Mouse (Mus musculus) left cerebral cortex, adult 8-10 months (tissue): ENCODE results near the gene Pde6c. TPM values are rescaled to one million over a fixed set of nuclear protein-coding genes. Genes with fewer than 3 reads are reported as not detected.

Source experiments
- DNase-seq, 2 experiments: peaks; one replicate each; pipeline ENCODE4 v3.0.0; 2022; ENCODE audit warnings: low spot score in 2 of 2
- total RNA-seq, 4 experiments: library from RNA; stranded (reverse); gene quantifications; 2 replicates each; pipeline ENCODE4 v1.2.4; 2022

Pde6c gene
- total RNA-seq, 4 experiments from 2014 or later = 0.16 to 0.37 (median 0.17) TPM; not detected in 1

DNA sequence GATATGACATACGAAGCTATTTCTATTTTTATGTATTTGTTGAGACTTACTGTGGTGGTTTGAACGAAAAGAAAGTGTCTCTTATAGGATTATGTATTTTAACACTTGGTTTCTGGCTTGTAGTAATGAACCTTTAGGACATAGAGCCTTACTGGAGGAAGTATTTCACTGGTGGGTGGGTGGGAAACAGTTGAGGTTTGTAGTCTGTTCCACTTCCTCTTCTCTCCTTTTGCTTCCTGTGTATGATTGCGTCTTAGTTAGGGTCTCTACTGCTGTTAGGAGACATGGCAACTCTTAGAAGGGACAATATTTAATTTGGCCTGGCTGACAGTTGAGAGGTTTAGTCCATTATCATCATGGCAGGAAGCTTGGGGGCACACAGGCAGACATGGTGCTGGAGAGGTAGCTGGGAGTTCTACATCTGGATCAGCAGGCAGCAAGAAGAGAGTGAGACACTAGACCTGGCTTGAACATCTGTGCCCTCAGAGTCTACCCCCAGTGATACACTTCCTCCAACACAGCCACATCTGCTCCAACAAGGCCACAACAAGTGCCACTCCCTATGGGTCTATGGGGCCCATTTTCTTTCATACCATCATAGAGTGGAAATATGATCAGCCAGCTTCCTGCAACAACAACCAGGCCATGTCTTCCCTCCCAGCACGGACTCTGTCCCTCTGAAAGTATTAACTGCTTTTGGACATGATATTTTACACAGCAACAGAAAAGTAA lies 11.1 kb downstream of the Pde6c start:
- DNase-seq = no peak

DNA sequence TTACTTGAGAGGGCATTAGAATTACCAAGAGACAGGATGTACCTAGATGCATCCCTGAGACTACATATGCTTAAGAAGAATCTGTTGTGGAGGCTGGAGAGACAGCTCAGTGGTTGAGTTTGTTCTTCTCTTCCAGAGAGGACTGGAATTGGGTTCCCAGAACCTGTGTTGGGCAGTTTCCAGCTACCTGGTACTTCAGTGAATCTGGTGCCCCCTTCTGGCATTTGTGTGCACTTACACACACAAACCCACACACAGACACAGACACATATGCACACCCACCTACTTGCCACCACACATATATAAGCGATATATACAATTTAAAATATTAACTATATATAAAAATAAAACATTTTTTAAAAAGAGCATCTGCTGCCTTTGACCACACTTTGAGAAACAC lies 23.7 kb downstream of the Pde6c start:
- no peak for DNase-seq

DNA sequence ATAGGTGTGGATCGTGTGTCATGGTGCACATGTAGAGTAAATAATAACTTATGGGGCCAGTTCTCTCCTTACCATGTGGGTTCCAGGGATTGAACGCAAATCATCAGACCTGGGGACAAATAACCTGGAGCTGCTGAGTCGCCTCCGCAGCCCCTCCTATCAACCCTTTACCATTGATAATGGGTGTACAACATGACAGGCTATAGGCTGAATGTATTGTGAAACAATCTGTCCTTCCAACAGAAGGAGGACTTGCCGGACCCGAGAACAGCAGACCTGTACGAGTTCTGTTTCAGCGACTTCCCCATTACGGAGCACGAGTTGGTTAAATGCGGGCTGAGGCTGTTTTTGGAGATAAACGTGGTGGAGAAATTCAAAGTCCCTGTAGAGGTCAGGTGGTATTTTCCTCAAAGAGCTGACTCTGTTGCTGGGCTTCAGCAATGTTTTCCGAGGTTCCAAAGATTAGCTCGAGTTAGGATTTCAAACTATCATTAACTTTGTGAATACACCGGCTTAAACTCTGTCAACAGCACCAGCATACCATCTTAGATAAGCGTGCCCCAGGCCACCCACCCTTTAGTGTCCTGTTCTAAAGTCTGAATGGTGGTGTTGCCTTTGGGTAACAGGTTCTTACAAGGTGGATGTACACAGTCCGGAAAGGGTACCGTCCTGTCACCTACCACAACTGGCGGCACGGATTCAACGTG lies 29.2 kb downstream of the Pde6c start:
- DNase-seq = no peak

DNA sequence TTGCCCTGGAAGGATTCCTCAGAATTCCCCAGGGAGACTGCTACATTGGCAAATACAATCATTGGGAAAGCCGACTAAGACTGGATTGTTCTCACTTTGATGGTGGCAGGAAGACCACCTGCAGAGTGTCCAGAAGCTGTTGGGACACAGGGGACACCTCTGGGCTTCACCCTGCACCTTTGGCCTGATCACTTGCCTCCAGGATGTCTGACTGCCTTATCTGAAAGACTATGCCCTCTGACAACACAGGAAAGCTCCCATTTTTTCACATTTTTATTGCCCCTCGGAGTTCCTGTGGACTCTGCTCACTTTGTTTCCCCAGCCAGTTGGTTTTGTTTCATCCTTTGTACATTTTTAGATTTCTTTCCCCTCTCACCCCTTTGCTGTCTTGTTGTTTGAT lies 32.1 kb downstream of the Pde6c start:
- DNase-seq = no peak

DNA sequence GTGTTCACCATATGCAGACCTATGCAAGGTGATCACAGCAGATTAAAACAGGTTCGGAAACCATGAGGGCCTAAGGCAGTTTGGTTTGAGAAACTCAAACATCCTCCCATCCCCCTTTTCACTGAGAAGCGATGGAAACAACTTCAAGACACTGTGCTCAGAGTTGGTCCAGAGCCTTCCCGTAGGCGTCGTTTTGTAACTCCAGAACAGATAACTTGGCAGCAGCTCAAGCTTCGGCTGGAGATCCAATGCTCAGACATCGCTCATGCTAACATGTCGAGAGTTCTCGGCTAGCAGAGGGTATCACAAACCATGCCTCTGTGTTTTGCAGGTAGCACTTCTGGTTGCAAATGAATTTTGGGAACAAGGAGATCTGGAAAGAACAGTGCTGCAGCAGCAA lies 47.1 kb downstream of the Pde6c start:
- no peak for DNase-seq

DNA sequence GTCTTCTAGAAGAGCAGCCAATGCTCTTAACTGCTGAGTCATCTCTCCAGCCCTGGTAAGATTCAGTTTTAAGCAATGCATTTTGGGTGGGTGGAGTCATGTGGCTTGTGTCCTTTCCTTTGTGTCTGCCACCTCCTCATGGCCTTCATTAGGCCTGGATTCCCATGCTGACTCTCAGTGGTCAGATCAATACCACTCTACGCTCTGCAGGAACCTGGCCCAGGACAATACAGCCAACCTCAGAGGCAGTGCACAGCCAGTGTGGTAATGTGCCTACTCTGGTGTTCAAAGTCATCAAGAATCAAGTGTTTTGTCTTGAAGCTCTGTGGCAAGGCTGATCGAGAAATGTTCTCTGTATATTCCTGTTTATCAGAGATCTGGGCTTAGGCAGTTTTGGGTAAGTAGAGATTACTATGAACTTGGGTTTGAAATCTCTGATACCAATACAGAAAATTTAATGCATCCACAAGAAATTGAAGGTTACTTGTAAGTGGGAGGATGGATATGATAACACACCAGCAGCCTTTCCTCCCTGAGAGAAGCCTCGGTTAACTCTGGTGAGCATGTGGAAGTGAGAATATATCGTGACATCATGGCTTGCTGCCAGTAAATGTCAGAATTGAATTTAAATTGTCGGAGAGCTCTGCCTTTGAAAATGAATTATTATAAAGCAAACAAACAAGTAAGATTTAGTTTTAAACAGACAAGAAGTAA lies 54.2 kb downstream of the Pde6c start:
- no peak for DNase-seq

DNA sequence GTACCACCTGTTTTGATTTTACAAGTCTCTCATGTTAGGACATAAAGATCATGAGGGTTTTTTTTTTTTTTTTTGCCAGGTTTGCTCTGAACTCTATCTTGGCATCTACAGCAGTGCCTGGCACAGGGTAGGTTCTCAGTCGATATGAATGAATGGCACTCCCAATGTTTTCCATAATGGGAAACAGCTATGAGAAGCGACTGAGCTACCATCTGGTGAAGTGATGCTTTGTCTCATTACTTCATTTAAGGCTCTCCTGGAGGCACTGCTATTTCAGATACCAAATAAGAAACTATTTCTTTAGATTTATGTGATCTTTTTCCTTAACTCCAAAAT lies 54.7 kb downstream of the Pde6c start:
- no peak for DNase-seq

DNA sequence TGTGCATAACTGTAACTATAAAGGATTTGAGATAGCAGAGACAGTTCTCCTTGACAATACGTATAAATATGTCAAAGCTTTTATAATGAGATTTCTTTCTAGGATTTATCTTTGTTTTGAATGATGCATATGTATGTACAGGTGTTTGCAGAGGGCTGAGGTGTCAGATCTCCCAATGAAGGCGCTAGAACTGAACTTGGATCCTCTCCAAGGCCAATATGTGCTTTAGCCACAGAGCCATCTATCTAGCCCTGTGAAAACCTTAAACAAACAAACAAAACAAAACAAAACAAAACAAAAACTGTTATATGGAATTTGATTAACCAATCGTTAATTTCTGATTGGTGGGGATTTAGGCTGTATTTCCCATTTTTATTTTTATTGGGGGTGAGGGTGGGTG lies 58.0 kb downstream of the Pde6c start:
- DNase-seq = no peak

DNA sequence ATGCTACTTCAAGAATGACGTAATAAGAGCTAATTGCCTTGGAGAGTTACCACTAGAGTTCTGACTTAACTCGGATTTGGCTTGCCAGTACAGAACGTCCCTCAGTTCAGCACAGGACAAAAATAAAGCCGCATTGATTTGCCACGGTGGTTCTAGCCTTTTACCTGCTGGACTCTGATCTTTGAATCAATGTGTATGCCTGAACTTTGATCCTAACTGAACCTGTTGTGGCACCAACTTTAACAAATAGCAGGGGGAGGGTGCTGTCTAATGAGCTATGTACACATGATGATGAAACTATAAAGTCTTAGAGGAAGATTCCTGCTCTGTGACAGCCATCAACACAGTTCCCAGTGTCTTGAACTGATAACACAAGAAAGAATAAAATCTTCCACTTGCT lies 58.9 kb downstream of the Pde6c start:
- DNase-seq = no peak

DNA sequence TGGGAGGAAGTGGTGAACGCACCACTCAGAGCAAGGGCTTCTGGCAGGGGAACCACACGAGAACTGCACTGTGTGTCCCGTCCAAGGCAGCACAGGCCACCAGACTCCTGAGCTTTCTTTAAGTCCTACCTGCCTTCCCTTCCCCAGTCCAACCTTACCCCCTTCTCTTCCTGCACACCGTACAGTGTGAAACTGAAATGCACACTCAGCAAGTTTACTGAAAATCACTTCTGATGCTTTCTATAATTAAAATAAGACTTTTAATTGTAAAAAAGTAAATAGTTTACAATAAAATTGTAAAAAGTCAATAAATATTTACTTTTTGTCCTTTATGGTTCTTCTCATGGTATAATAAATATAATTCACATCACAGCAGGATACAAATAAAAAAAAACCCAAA lies 62.7 kb downstream of the Pde6c start:
- DNase-seq = no peak

DNA sequence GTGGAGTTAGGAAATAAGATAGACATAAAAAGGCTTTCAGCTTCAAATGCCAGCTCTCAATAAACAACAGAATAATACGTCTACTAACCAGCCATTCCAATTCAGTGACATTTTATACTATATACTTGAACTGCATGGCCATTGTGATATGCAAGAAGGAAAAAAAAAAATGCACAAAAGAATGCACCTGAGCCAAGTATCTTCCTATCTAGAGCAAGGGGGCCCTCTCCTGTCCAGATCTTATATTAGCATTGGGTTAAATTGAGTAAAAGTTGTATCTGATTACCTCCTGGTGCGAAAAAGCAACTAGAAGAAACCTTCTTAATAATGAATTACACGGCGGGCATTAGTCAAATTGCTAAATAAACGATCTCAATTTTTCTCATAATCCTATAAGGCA lies 66.2 kb downstream of the Pde6c start:
- DNase-seq = no peak

DNA sequence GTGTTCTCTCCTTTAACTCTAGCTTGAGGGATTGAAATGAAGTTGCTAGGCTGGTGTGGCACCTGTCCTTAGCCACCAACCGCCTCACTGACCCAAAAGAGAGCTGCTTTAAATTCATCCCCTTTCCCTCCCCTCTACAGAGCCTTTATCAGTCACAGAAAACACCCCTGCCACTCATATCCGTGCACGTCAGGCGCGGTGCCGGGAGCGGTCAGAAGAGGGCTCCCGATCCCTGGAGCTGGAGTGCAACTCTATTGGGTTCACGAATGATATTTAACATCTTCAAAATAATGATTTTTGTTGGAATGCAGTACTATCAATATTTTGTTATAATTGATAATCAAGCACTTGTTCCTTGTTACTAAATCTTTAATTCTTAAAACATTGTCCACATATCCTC lies 74.1 kb downstream of the Pde6c start:
- no peak for DNase-seq

DNA sequence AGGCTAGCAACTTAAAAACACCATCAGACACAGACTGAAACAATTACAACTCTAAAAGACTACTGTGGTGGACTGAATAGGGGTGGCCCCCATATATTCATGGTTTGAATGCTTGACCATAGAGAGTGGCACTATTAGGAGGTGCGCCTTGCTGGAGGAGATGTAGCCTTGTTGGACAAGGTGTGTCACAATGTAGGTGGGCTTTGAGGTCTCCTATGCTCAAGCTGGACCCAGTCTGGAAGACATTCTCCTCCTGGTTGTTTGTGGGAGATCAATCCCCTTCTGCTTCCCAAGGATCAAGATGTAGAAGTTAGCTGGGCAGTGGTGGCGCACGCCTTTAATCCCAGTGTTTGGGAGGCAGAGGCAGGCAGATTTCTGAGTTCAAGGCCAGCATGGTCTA lies 85.1 kb downstream of the Pde6c start:
- DNase-seq = no peak

DNA sequence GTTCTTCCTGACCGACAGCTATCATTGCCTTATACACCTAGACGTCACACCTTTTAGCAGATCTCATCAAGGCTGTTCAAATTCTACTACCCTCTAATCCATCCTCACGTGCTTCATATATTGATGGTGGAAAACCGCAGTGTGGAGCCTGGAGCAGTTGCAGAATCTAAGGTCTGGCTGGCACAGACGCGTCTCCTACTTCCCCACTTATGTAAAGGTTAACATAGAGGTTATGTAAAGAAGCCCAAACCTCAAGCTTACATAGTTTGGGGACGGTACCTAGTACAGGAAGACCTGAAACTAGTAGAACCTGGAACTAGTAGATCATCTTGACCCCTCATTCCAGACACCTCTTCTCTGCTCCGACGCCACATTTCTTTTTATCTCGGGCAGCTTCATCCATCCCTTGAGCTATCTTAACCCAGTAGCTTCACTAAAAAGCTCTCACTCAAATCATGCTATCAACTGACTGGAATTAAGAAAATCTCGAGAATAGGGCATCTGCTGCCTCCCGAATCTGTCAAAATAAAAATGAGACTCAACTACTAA lies 90.8 kb downstream of the Pde6c start:
- no peak for DNase-seq

DNA sequence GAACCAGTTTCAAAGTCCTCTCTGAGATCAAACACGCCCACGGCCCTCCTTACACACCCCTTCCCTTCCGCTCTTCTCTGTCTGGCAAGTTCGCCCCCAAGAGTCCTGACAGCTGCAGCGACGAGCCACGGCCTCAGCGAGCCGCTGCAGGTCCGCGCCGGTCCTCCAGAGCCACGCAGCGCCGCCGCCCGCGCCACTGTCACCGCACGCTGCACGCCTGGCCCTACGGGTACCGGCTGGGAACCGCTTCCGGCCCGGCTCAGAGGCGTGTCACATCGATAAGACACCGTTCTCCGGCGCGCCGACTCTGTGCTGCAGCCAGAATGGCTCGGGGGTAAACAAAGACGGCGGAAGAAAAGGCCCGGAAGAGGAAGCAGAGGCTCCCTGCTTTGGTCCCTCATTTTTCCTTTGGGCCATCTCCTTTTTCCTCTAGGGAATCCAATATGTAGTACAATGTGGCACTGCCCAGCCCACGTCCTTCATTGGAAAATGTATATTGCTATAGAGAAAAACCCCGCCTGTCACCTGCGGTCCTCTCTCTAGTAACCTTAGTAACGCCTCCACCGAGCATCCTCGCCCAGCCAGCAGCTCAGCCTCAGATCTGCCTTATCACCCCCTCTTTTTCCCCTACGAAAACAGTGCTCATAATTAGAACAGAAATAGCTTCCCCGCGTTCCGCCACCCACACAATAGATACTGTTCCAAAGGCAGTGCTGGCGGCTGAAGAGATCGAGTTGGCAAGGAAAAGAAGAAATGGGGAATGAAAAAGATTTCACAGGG lies 91.5 kb downstream of the Pde6c start, which contains the start of gene Fra10ac1:
TSS of gene Fra10ac1 (minus strand) at position 252 of the 780 bp plus-strand sequence.
- peak; percentile 94 to 95 for DNase-seq

DNA sequence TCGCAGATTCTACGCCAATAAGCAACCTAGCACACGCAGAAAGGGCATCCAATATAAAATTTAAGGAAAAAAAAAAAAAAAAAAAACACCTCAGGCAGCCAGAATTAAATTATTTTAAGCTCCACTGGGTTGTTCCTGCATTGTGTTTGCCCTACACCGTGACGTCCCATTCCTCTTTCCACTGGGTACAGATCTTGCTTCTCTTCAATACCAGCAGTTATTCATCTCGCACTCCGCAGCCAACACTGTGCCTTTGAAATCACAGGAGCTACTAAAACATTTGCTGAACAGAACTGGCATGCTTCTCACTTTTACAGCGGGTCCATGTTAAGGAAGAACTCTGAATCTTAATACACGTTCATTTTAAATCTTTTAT lies 92.1 kb downstream of the Pde6c start:
- DNase-seq = peak in 1 of 2 experiments; percentile 40

DNA sequence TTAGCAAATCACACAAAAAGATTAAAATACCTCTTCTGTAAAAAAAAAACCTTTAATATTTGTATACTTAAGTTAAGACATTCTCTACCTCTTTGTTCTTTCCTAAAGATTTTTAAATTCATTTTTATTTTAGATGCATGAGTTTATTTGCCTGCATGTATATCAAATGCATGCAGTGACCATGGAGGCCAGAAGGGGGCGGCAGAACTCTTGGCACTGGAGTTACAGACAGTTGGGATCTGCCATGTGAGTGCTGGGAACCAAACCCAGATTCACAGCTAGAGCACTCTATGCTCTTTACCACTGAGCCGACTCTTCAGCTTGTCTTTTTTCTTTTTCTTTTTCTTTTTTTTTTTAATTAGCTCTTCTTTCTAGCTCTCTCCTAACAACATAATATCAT lies 96.1 kb downstream of the Pde6c start:
- DNase-seq = no peak

DNA sequence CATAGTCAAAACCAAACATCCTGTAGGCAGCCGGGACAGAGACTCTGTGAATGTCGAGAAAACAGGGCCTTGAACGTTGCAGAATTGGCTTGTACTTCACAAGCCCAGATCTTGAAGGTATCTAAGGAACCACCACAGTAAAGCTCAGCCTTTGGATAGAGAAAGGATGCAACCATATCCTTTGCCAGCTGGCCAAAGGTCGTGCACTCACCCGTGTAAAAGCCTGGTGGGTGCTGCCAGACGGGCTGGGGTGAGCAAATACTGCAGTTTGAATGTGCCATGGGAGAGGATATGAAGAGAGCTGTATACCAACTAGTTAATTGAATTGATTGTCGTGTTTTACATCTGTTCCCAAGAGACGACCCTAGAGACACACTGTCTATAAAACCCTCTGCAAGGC lies 99.5 kb downstream of the Pde6c start:
- DNase-seq = no peak

DNA sequence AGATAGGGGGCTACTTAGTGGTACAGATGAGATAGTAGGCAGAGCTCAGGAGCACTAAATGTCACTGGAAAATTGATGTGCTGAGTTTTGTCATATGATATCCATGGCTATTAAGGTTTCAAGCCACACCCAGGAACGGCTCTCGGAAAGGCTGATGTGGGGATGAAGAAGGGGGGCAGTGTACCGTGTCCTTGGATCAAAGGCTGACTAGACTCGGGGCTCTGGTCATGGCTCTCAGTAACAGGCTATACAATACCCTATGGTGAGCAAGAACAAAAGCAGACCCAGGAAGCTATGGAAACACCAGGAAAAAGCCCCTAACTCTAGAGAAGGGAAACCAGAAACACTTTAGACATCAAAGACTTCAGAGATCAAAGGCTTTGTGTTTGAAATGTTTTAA lies 99.9 kb downstream of the Pde6c start:
- no peak for DNase-seq
